Mouse (Mus musculus): ENCODE measurements around the gene Map6.

DNA sequence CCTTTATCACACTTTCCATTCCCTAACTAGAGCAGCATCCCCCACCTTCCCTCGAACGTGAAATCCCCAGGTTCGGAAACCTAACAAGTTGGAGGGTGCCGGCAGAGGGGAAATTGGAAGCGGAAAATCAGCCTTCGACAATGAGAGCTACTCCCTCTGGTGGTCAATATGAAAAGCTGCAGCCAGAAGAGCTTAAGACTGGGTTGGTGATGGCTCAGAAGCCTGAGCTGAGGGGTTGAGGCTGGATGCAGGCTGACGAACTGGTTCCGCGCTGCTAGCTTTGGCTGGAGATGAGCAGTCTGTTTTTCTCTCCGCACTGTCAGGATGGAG is 17.7 kb upstream of the Map6 start:
- TF ChIP-seq CTCF (IDR thresholded peaks at IDR 0.05; ENCODE audit: borderline replicate concordance, extremely low read depth, insufficient read depth, insufficient read length) (peak; percentile 90), POLR2A (IDR thresholded peaks at IDR 0.05; ENCODE audit: borderline replicate concordance, extremely low read depth, insufficient read depth, insufficient read length, poor library complexity, severe bottlenecking) (no peak)
